Mouse (Mus musculus): ENCODE measurements around the gene H2-T3. TPM values are rescaled to one million over a fixed set of nuclear protein-coding genes. Genes with fewer than 3 reads are reported as not detected.
A peak's percentile ranks its signal among the peaks of the same experiment; 100 is the strongest.
"Not testable (repeated sequence)": the region's sequence is repeated elsewhere in the genome, so short reads cannot be mapped to it uniquely, and the experiment has no call there.

Gene H2-T3
- polyA plus RNA-seq, 1 experiment = not detected

- peak; percentile 9 for DNase-seq (ENCODE audit: low read depth)
- TF ChIP-seq POLR2A (IDR thresholded peaks at IDR 0.05; ENCODE audit: borderline replicate concordance, extremely low read depth, insufficient read depth, insufficient read length, poor library complexity, severe bottlenecking) = no peak
- no peak for TF ChIP-seq CTCF (IDR thresholded peaks at IDR 0.05; ENCODE audit: borderline replicate concordance, extremely low read depth, insufficient read depth, insufficient read length)
Measured at GRCm38 (mm10) chr17:36145111-36145860, 44.8 kb downstream of the H2-T3 start.

DNA sequence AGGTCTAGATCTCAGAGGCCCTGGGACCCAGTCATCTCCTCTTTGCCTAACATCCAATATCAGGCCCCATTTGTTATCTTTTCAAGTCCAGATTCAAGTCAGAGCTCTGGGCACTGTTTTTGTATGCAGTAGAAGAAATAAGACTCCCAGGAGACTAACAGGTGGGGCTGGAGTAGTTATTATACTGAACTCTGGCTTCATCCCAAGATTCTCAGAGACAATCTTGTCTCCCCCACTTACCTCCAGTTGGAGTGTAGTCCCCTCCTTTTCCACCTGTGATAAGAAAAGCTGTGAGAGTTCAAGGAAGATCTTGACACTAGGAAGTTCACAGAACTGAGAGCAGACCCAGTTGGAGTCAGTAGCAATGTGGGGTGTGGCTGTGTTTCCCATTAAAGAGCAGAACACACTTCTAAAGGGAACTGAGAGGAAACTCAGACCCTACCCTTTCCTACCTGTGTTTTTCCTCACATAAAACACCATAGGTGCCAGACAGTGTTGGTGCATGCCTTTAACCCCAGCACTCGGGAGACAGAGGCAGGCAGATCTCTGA is 53.7 kb downstream of the H2-T3 start:
- DNase-seq (ENCODE audit: low read depth) = not testable (repeated sequence)

Other genes with a start within 250 kb of the H2-T3 start
- 78.3 and 89.3 TPM in 2 replicates for gene Abcf1, start 220.5 kb downstream of the H2-T3 start, polyA plus RNA-seq (2012; rRNA removed)
- 31.2 and 52.4 TPM in 2 replicates for gene Gnl1, start 210.4 kb downstream of the H2-T3 start, polyA plus RNA-seq (2012; rRNA removed)
- 72.1 and 81.6 TPM in 2 replicates for gene Prr3, start 210.1 kb downstream of the H2-T3 start, polyA plus RNA-seq (2012; rRNA removed)
- gene H2-T24, start 169.7 kb downstream of the H2-T3 start, polyA plus RNA-seq (2012; rRNA removed) = 0.08 and 0.19 TPM in 2 replicates
- 5.4 and 9.9 TPM in 2 replicates for gene H2-T23, start 157.4 kb downstream of the H2-T3 start, polyA plus RNA-seq (2012; rRNA removed)
- 6.5 and 8.0 TPM in 2 replicates for gene H2-T22, start 147.5 kb downstream of the H2-T3 start, polyA plus RNA-seq (2012; rRNA removed)
- gene Gm6034, start 147.3 kb downstream of the H2-T3 start, polyA plus RNA-seq (2012; rRNA removed) = not detected in 2 replicates
- 0.06 TPM in 1 of 2 replicates, not detected in the other for gene Gm11127, start 131.9 kb downstream of the H2-T3 start, polyA plus RNA-seq (2012; rRNA removed)
- gene Gm19684, start 68.6 kb downstream of the H2-T3 start, polyA plus RNA-seq (2012; rRNA removed) = not detected in 2 replicates
- not detected in 2 replicates for gene Gm7030, start 60.9 kb downstream of the H2-T3 start, polyA plus RNA-seq (2012; rRNA removed)
- 0.16 TPM in 1 of 2 replicates, not detected in the other for gene Gm8909, start 21.8 kb downstream of the H2-T3 start, polyA plus RNA-seq (2012; rRNA removed)
- 76.1 and 111 TPM in 2 replicates for gene Rpp21, start 67.8 kb upstream of the H2-T3 start, polyA plus RNA-seq (2012; rRNA removed)
- 45.9 and 47.9 TPM in 2 replicates for gene Trim39, start 82.0 kb upstream of the H2-T3 start, polyA plus RNA-seq (2012; rRNA removed)
- gene H2-M10.2, start 96.2 kb upstream of the H2-T3 start, polyA plus RNA-seq (2012; rRNA removed) = not detected in 2 replicates
- gene H2-M10.1, start 135.9 kb upstream of the H2-T3 start, polyA plus RNA-seq (2012; rRNA removed) = not detected in 2 replicates
- not detected in 2 replicates for gene H2-M10.3, start 178.1 kb upstream of the H2-T3 start, polyA plus RNA-seq (2012; rRNA removed)

Data from brain, embryonic 14.5 days (tissue).